24 mouse cellular contexts compared by ENCODE assay signal in the genomic region with DNA sequence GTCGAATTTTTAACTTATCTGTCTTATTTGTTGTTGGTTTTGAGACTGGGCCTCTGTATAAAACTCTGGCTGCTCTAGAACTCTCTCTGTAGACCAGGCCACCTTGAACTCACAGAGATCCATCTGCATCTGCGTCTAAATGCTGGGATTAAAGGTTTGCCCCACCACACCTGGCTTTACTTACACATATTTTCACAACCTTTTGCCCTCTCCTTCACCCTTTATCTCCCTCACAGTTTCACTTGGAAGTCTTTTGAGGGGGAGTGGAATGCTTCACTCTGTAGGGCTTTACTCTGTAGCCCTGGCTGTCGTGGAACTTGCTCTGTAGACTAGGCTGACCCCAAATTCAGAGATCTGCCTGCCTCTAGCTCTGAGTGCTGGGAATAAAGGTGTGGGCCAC.
"Had no signal": no experiment of that assay in that cellular context is flagged by ENCODE, and none has a peak within 500 bp of the region (broad histone marks: within the 10 kb centered on the region; RNA-seq: fewer than 3 reads in every experiment).

No protein-coding gene starts in this region.

- H3K9ac ChIP-seq: embryonic facial prominence, embryonic 12.5 days; embryonic facial prominence, embryonic 13.5 days; embryonic facial prominence, embryonic 15.5 days; forebrain, embryonic 12.5 days; forebrain, embryonic 13.5 days; forebrain, embryonic 15.5 days; forebrain, postnatal 0 days had no signal

- H3K27ac ChIP-seq: embryonic facial prominence, embryonic 10.5 days; embryonic facial prominence, embryonic 12.5 days; embryonic facial prominence, embryonic 13.5 days; embryonic facial prominence, embryonic 15.5 days; forebrain, embryonic 10.5 days; forebrain, embryonic 12.5 days; forebrain, embryonic 13.5 days; forebrain, embryonic 15.5 days; gastrocnemius, adult 2 months; heart, adult 2 months had no signal

- ATAC-seq: forebrain, embryonic 13.5 days; forebrain, embryonic 14.5 days; forebrain, embryonic 15.5 days; forebrain, embryonic 16.5 days; forebrain, postnatal 0 days had no signal

- H3K27me3 ChIP-seq: embryonic facial prominence, embryonic 12.5 days; embryonic facial prominence, embryonic 13.5 days; embryonic facial prominence, embryonic 15.5 days; forebrain, embryonic 12.5 days; forebrain, embryonic 13.5 days; forebrain, embryonic 15.5 days had no signal

- H3K4me2 ChIP-seq: embryonic facial prominence, embryonic 12.5 days; embryonic facial prominence, embryonic 13.5 days; embryonic facial prominence, embryonic 15.5 days; forebrain, embryonic 12.5 days; forebrain, embryonic 13.5 days; forebrain, embryonic 15.5 days had no signal

- H3K4me3 ChIP-seq: embryonic facial prominence, embryonic 10.5 days; embryonic facial prominence, embryonic 12.5 days; embryonic facial prominence, embryonic 13.5 days; embryonic facial prominence, embryonic 15.5 days; erythroblast, embryonic 14.5 days; forebrain, embryonic 10.5 days; forebrain, embryonic 12.5 days; forebrain, embryonic 13.5 days; forebrain, embryonic 15.5 days; gastrocnemius, adult 2 months; heart, adult 2 months had no signal

- H3K4me1 ChIP-seq: embryonic facial prominence, embryonic 10.5 days; embryonic facial prominence, embryonic 12.5 days; embryonic facial prominence, embryonic 13.5 days; embryonic facial prominence, embryonic 15.5 days; forebrain, embryonic 10.5 days; forebrain, embryonic 12.5 days; forebrain, embryonic 13.5 days; forebrain, embryonic 15.5 days had no signal

- DNase-seq: cerebellum, adult 9-11 months; cerebellum, postnatal 25 days; cerebellum, postnatal 36 days; embryo, embryonic 11 days; forebrain, postnatal 0 days; gastrocnemius, adult 2 months; gastrocnemius, postnatal 10 days; gastrocnemius, postnatal 14 days; gastrocnemius, postnatal 25 days; gastrocnemius, postnatal 36 days; heart, adult 11 months; heart, adult 18-20 months; heart, adult 2 months had no signal

- H3K9me3 ChIP-seq: embryonic facial prominence, embryonic 10.5 days; embryonic facial prominence, embryonic 12.5 days; embryonic facial prominence, embryonic 13.5 days; embryonic facial prominence, embryonic 15.5 days; forebrain, embryonic 10.5 days; forebrain, embryonic 12.5 days; forebrain, embryonic 13.5 days; forebrain, embryonic 15.5 days had no signal
